Mouse (Mus musculus) limb, embryonic 10.5 days (tissue): ENCODE data around the gene AC141477.1. TPM values are rescaled to one million over a fixed set of nuclear protein-coding genes. Genes with fewer than 3 reads are reported as not detected.

ENCODE experiments used
- DNase-seq: peaks from one replicate; pipeline ENCODE4 v3.0.0-alpha.2; 2017; ENCODE audit warnings: low spot score
- H3K27ac ChIP-seq: fragments of 300-500 bp; sonication (generic); 2 replicates; pipeline ENCODE4 v1.5.1; 2016; ENCODE audit warnings: mild to moderate bottlenecking
- H3K27me3 ChIP-seq: fragments of 300-500 bp; sonication (generic); 2 replicates; pipeline ENCODE4 v1.6.1; 2016; ENCODE audit warnings: low read depth, mild to moderate bottlenecking; ENCODE audit not compliant: poor library complexity, severe bottlenecking
- H3K36me3 ChIP-seq: fragments of 300-500 bp; sonication (generic); 2 replicates; pipeline ENCODE4 v1.6.1; 2016; ENCODE audit warnings: mild to moderate bottlenecking, moderate library complexity
- H3K4me1 ChIP-seq: fragments of 300-500 bp; sonication (generic); 2 replicates; pipeline ENCODE4 v1.6.1; 2016
- H3K4me3 ChIP-seq: fragments of 300-500 bp; sonication (generic); 2 replicates; pipeline ENCODE4 v1.5.1; 2016; ENCODE audit warnings: mild to moderate bottlenecking, moderate library complexity
- H3K9me3 ChIP-seq: fragments of 300-500 bp; sonication (generic); replicated peaks from 2 replicates; pipeline ENCODE4 v1.6.1; 2016; ENCODE audit warnings: mild to moderate bottlenecking
- WGBS: fragments of 180-500 bp; shearing (Covaris S2); methylation state at CpG from one replicate; pipeline ENCODE4 v1.1.7; 2016; 5-methylcytosine and 5-hydroxymethylcytosine counted together
- polyA plus RNA-seq: library from polyadenylated mRNA; unstranded; fragments of >200 nt; fragmentation: Nextera tagmentation; extraction: Ambion mirVana; gene quantifications from 2 replicates; pipeline ENCODE4 v1.2.1, GENCODE M21; 2016

Gene AC141477.1
- 2.3 TPM in 1 of 2 replicates, not detected in the other for polyA plus RNA-seq

GRCm38 (mm10) chr10:76440281-76440680, at the start of gene AC141477.1:
Gene AC141477.1, minus strand, starts transcription at chr10:76440444.
- no peaks in the 10 kb centered on the region for H3K27me3 ChIP-seq
- peaks cover 58% of the 10 kb centered on the region for H3K36me3 ChIP-seq
- no peak within 1 kb of the TSS for H3K27ac ChIP-seq
- 96% methylated on average over 17 of the region's 17 CpGs for WGBS
- no peaks in the 10 kb centered on the region for H3K9me3 ChIP-seq
- H3K4me1 ChIP-seq, result peaks cover 20% of the 10 kb centered on the region
- no peak for DNase-seq
- peak within 1 kb of the TSS; percentile 91; the same call in 1 of the 2 replicates for H3K4me3 ChIP-seq

GRCm38 (mm10) chr10:76489205-76489604, 49.0 kb upstream of the AC141477.1 start:
- H3K36me3 ChIP-seq, result peaks cover 96% of the 10 kb centered on the region
- WGBS, result 90% methylated on average over 15 of the region's 15 CpGs

GRCm38 (mm10) chr10:76488265-76488664, 48.0 kb upstream of the AC141477.1 start:
- no peak overlapping the region for H3K27ac ChIP-seq
- H3K27me3 ChIP-seq, result no peaks in the 10 kb centered on the region
- H3K4me1 ChIP-seq, result no peaks in the 10 kb centered on the region
- WGBS, result 93% methylated on average over 8 of the region's 8 CpGs
- no peak for DNase-seq
- peaks cover 96% of the 10 kb centered on the region for H3K36me3 ChIP-seq
- no peak overlapping the region for H3K4me3 ChIP-seq
- no peaks in the 10 kb centered on the region for H3K9me3 ChIP-seq

More at GRCm38 (mm10) chr10:76489205-76489604, 49.0 kb upstream of the AC141477.1 start:
- H3K27ac ChIP-seq, result no peak overlapping the region
- H3K9me3 ChIP-seq, result no peaks in the 10 kb centered on the region
- H3K27me3 ChIP-seq, result no peaks in the 10 kb centered on the region
- H3K4me3 ChIP-seq, result no peak overlapping the region
- DNase-seq, result no peak
- H3K4me1 ChIP-seq, result no peaks in the 10 kb centered on the region

- H3K9me3 ChIP-seq, result no peaks in the 10 kb centered on the region
- no peak overlapping the region for H3K4me3 ChIP-seq
- no peaks in the 10 kb centered on the region for H3K27me3 ChIP-seq
- no peak for DNase-seq
- H3K27ac ChIP-seq, result no peak overlapping the region
- 96% methylated on average over 2 of the region's 2 CpGs for WGBS
- H3K36me3 ChIP-seq, result peaks cover 99% of the 10 kb centered on the region
- H3K4me1 ChIP-seq, result no peaks in the 10 kb centered on the region
Observed at GRCm38 (mm10) chr10:76486302-76486701, 46.1 kb upstream of the AC141477.1 start.

GRCm38 (mm10) chr10:76481480-76481879, 41.2 kb upstream of the AC141477.1 start:
- WGBS, result 92% methylated on average over 6 of the region's 6 CpGs

GRCm38 (mm10) chr10:76480851-76481250, 40.6 kb upstream of the AC141477.1 start:
- Histone ChIP-seq H3K4me3 (no peak overlapping the region), H3K27me3 (no peaks in the 10 kb centered on the region), H3K4me1 (no peaks in the 10 kb centered on the region), H3K36me3 (peaks cover 98% of the 10 kb centered on the region), H3K9me3 (no peaks in the 10 kb centered on the region), H3K27ac (no peak overlapping the region)
- DNase-seq, result no peak
- WGBS, result 92% methylated on average over 13 of the region's 13 CpGs

More at GRCm38 (mm10) chr10:76481480-76481879, 41.2 kb upstream of the AC141477.1 start:
- DNase-seq, result no peak
- Histone ChIP-seq H3K4me1 (no peaks in the 10 kb centered on the region), H3K4me3 (no peak overlapping the region), H3K27me3 (no peaks in the 10 kb centered on the region), H3K36me3 (peaks cover 98% of the 10 kb centered on the region), H3K9me3 (no peaks in the 10 kb centered on the region), H3K27ac (no peak overlapping the region)

GRCm38 (mm10) chr10:76473759-76474158, 33.5 kb upstream of the AC141477.1 start:
- no peak overlapping the region for H3K27ac ChIP-seq
- no peak for DNase-seq
- H3K9me3 ChIP-seq, result no peaks in the 10 kb centered on the region
- no peaks in the 10 kb centered on the region for H3K27me3 ChIP-seq
- H3K36me3 ChIP-seq, result peaks cover 88% of the 10 kb centered on the region
- no peak overlapping the region for H3K4me3 ChIP-seq
- 94% methylated on average over 5 of the region's 5 CpGs for WGBS
- no peaks in the 10 kb centered on the region for H3K4me1 ChIP-seq

- peak within 1 kb of the TSS; percentile 92 for H3K27ac ChIP-seq
- H3K9me3 ChIP-seq, result no peaks in the 10 kb centered on the region
- H3K4me1 ChIP-seq, result peaks cover 3% of the 10 kb centered on the region; the same call in 1 of the 2 replicates
- H3K27me3 ChIP-seq, result no peaks in the 10 kb centered on the region
- WGBS, result 2% methylated on average over 55 of the region's 55 CpGs
- H3K36me3 ChIP-seq, result peaks cover 56% of the 10 kb centered on the region
- peak within 1 kb of the TSS; percentile 69 for H3K4me3 ChIP-seq
- DNase-seq, result peak; percentile 96
Observed at GRCm38 (mm10) chr10:76468203-76469162, 28.2 kb upstream of the AC141477.1 start, which contains the start of the genes Mcm3ap and Ybey. Gene Mcm3ap, plus strand, starts transcription at chr10:76468927. Gene Ybey, minus strand, starts transcription at chr10:76469114.

GRCm38 (mm10) chr10:76462721-76463120, 22.5 kb upstream of the AC141477.1 start:
- H3K9me3 ChIP-seq, result no peaks in the 10 kb centered on the region
- 90% methylated on average over 6 of the region's 6 CpGs for WGBS
- H3K27ac ChIP-seq, result no peak overlapping the region
- no peak for DNase-seq
- H3K27me3 ChIP-seq, result no peaks in the 10 kb centered on the region
- 0 out of 2 replicates have a peak, but pooled peaks cover 2% of the 10 kb centered on the region for H3K4me1 ChIP-seq
- H3K36me3 ChIP-seq, result peaks cover 45% of the 10 kb centered on the region
- no peak overlapping the region for H3K4me3 ChIP-seq

- Histone ChIP-seq H3K4me1 (no peaks in the 10 kb centered on the region), H3K27me3 (no peaks in the 10 kb centered on the region), H3K27ac (no peak overlapping the region), H3K9me3 (no peaks in the 10 kb centered on the region), H3K36me3 (peaks cover 45% of the 10 kb centered on the region), H3K4me3 (no peak overlapping the region)
- whole genome bisulfite sequencing, result 94% methylated on average over 7 of the region's 7 CpGs
- DNase-seq, result no peak
Observed at GRCm38 (mm10) chr10:76462312-76462711, 22.1 kb upstream of the AC141477.1 start.

GRCm38 (mm10) chr10:76461255-76461654, 21.0 kb upstream of the AC141477.1 start:
- no peaks in the 10 kb centered on the region for H3K4me1 ChIP-seq
- no peaks in the 10 kb centered on the region for H3K9me3 ChIP-seq
- WGBS, result 87% methylated on average over 1 of the region's 1 CpGs
- DNase-seq, result no peak
- no peak overlapping the region for H3K27ac ChIP-seq
- peaks cover 45% of the 10 kb centered on the region for H3K36me3 ChIP-seq
- no peak overlapping the region for H3K4me3 ChIP-seq
- H3K27me3 ChIP-seq, result no peaks in the 10 kb centered on the region

- Histone ChIP-seq H3K9me3 (no peaks in the 10 kb centered on the region), H3K4me3 (no peak overlapping the region), H3K27me3 (no peaks in the 10 kb centered on the region), H3K36me3 (peaks cover 4% of the 10 kb centered on the region), H3K27ac (no peak overlapping the region), H3K4me1 (no peaks in the 10 kb centered on the region)
- 54% methylated on average over 5 of the region's 5 CpGs for WGBS
- DNase-seq, result peak; percentile 64
Observed at GRCm38 (mm10) chr10:76455289-76455688, 15.0 kb upstream of the AC141477.1 start.

GRCm38 (mm10) chr10:76448851-76449250, 8.6 kb upstream of the AC141477.1 start, which contains the start of gene 2610028H24Rik:
Gene 2610028H24Rik, plus strand, starts transcription at chr10:76449081.
- no peak within 1 kb of the TSS for H3K27ac ChIP-seq
- no peaks in the 10 kb centered on the region for H3K9me3 ChIP-seq
- H3K36me3 ChIP-seq, result no peaks in the 10 kb centered on the region
- no peak for DNase-seq
- H3K27me3 ChIP-seq, result no peaks in the 10 kb centered on the region
- no peak within 1 kb of the TSS for H3K4me3 ChIP-seq
- 0 out of 2 replicates have a peak, but pooled peaks cover 3% of the 10 kb centered on the region for H3K4me1 ChIP-seq
- 75% methylated on average over 5 of the region's 5 CpGs for WGBS
